Mouse (Mus musculus): Measurements from ENCODE around the gene Phactr4. TPM values are rescaled to one million over a fixed set of nuclear protein-coding genes. Genes with fewer than 3 reads are reported as not detected.
A peak's percentile ranks its signal among the peaks of the same experiment; 100 is the strongest.

Phactr4 gene
- polyA plus RNA-seq, 1 experiment from 2014 or later: 17.5 TPM

- peak; percentile 92 for ATAC-seq
- no peak overlapping the region; the same call in 1 of the 2 replicates for H3K27ac ChIP-seq
- peak overlapping the region; percentile 86 for H3K4me3 ChIP-seq
- WGBS: under 1% methylated on average over 72 of the region's 83 CpGs
- H3K36me3 ChIP-seq (ENCODE audit: poor library complexity, severe bottlenecking): 0 out of 2 replicates have a peak, but pooled peaks cover under 1% of the 10 kb centered on the region
- H3K27me3 ChIP-seq: no peaks in the 10 kb centered on the region
- peak overlapping the region; percentile 96 for H3K4me2 ChIP-seq
- H3K9ac ChIP-seq: peak overlapping the region; percentile 87
- H3K4me1 ChIP-seq: peaks cover 26% of the 10 kb centered on the region
- no peaks in the 10 kb centered on the region for H3K9me3 ChIP-seq (replicated peaks)
Observed at GRCm38 (mm10) chr4:132345135-132345842, 77.0 kb downstream of the Phactr4 start.

- Histone ChIP-seq H3K27ac (no peak overlapping the region), H3K4me2 (peak overlapping the region; percentile 96), H3K4me3 (peak overlapping the region; percentile 86), H3K36me3 (ENCODE audit: poor library complexity, severe bottlenecking) (peaks cover 8% of the 10 kb centered on the region), H3K4me1 (peaks cover 26% of the 10 kb centered on the region), H3K27me3 (no peaks in the 10 kb centered on the region), H3K9me3 (replicated peaks) (no peaks in the 10 kb centered on the region), H3K9ac (peak overlapping the region; percentile 87)
- WGBS: 6% methylated on average over 13 of the region's 13 CpGs
- peak; percentile 33; the same call in 1 of the 2 replicates for ATAC-seq
Observed at GRCm38 (mm10) chr4:132344403-132345134, 77.7 kb downstream of the Phactr4 start.

GRCm38 (mm10) chr4:132341451-132341850, 80.8 kb downstream of the Phactr4 start:
- ATAC-seq: no peak
- no peaks in the 10 kb centered on the region for H3K27me3 ChIP-seq
- no peaks in the 10 kb centered on the region for H3K9me3 ChIP-seq (replicated peaks)
- peaks cover 26% of the 10 kb centered on the region for H3K4me1 ChIP-seq
- no peak overlapping the region for H3K4me3 ChIP-seq
- no peak overlapping the region for H3K27ac ChIP-seq
- WGBS: 90% methylated on average over 3 of the region's 3 CpGs
- peaks cover 38% of the 10 kb centered on the region for H3K36me3 ChIP-seq (ENCODE audit: poor library complexity, severe bottlenecking)
- H3K4me2 ChIP-seq: no peak overlapping the region
- H3K9ac ChIP-seq: no peak overlapping the region

GRCm38 (mm10) chr4:132338943-132339342, 83.3 kb downstream of the Phactr4 start:
- Histone ChIP-seq H3K27me3 (no peaks in the 10 kb centered on the region), H3K9ac (no peak overlapping the region), H3K4me1 (peaks cover 15% of the 10 kb centered on the region), H3K4me3 (no peak overlapping the region), H3K4me2 (no peak overlapping the region), H3K36me3 (ENCODE audit: poor library complexity, severe bottlenecking) (peaks cover 62% of the 10 kb centered on the region), H3K27ac (no peak overlapping the region), H3K9me3 (replicated peaks) (no peaks in the 10 kb centered on the region)
- WGBS: 92% methylated on average over 13 of the region's 13 CpGs
- ATAC-seq: no peak

- no peaks in the 10 kb centered on the region for H3K27me3 ChIP-seq
- H3K27ac ChIP-seq: no peak overlapping the region
- no peak overlapping the region for H3K9ac ChIP-seq
- no peak for ATAC-seq
- H3K4me1 ChIP-seq: peaks cover 17% of the 10 kb centered on the region
- H3K9me3 ChIP-seq (replicated peaks): no peaks in the 10 kb centered on the region
- 93% methylated on average over 6 of the region's 6 CpGs for WGBS
- no peak overlapping the region for H3K4me2 ChIP-seq
- H3K36me3 ChIP-seq (ENCODE audit: poor library complexity, severe bottlenecking): peaks cover 59% of the 10 kb centered on the region
- H3K4me3 ChIP-seq: no peak overlapping the region
Observed at GRCm38 (mm10) chr4:132332880-132333279, 89.4 kb downstream of the Phactr4 start.

GRCm38 (mm10) chr4:132331960-132332359, 90.3 kb downstream of the Phactr4 start:
- Histone ChIP-seq H3K36me3 (ENCODE audit: poor library complexity, severe bottlenecking) (peaks cover 50% of the 10 kb centered on the region), H3K27me3 (no peaks in the 10 kb centered on the region), H3K27ac (no peak overlapping the region), H3K9ac (no peak overlapping the region), H3K4me1 (peaks cover 17% of the 10 kb centered on the region), H3K4me2 (no peak overlapping the region), H3K4me3 (no peak overlapping the region), H3K9me3 (replicated peaks) (no peaks in the 10 kb centered on the region)
- WGBS: 83% methylated on average over 3 of the region's 3 CpGs
- ATAC-seq: no peak

- H3K27ac ChIP-seq: no peak overlapping the region
- no peaks in the 10 kb centered on the region for H3K27me3 ChIP-seq
- peaks cover 42% of the 10 kb centered on the region for H3K36me3 ChIP-seq (ENCODE audit: poor library complexity, severe bottlenecking)
- peak overlapping the region; percentile 86 for H3K4me2 ChIP-seq
- peaks cover 17% of the 10 kb centered on the region for H3K4me1 ChIP-seq
- H3K9ac ChIP-seq: peak overlapping the region; percentile 88
- H3K9me3 ChIP-seq (replicated peaks): no peaks in the 10 kb centered on the region
- no peak for ATAC-seq
- 6% methylated on average over 10 of the region's 10 CpGs for WGBS
- peak overlapping the region; percentile 83 for H3K4me3 ChIP-seq
Observed at GRCm38 (mm10) chr4:132329835-132330354, 92.4 kb downstream of the Phactr4 start.

- Histone ChIP-seq H3K27me3 (no peaks in the 10 kb centered on the region), H3K9me3 (replicated peaks) (no peaks in the 10 kb centered on the region), H3K4me3 (peak within 1 kb of the TSS; percentile 83), H3K9ac (peak within 1 kb of the TSS; percentile 88), H3K4me2 (peak within 1 kb of the TSS; percentile 86), H3K27ac (peak within 1 kb of the TSS; percentile 79), H3K36me3 (ENCODE audit: poor library complexity, severe bottlenecking) (peaks cover 42% of the 10 kb centered on the region), H3K4me1 (peaks cover 17% of the 10 kb centered on the region)
- ATAC-seq: peak; percentile 98
- WGBS: under 1% methylated on average over 52 of the region's 52 CpGs
Observed at GRCm38 (mm10) chr4:132329115-132329834, 93.0 kb downstream of the Phactr4 start, which contains the start of gene Trnau1ap. Trnau1ap (minus strand) TSS chr4:132329538.

GRCm38 (mm10) chr4:132328391-132328982, 93.8 kb downstream of the Phactr4 start:
- no peak for ATAC-seq
- Histone ChIP-seq H3K36me3 (ENCODE audit: poor library complexity, severe bottlenecking) (peaks cover 42% of the 10 kb centered on the region), H3K4me3 (peak overlapping the region; percentile 83), H3K9ac (peak overlapping the region; percentile 88), H3K27ac (peak overlapping the region; percentile 79; the same call in 1 of the 2 replicates), H3K27me3 (no peaks in the 10 kb centered on the region), H3K4me2 (peak overlapping the region; percentile 86), H3K9me3 (replicated peaks) (no peaks in the 10 kb centered on the region), H3K4me1 (peaks cover 17% of the 10 kb centered on the region)
- WGBS: 45% methylated on average over 14 of the region's 14 CpGs

- Histone ChIP-seq H3K27ac (no peak overlapping the region), H3K9ac (no peak overlapping the region), H3K4me1 (peaks cover 17% of the 10 kb centered on the region), H3K4me3 (no peak overlapping the region), H3K36me3 (ENCODE audit: poor library complexity, severe bottlenecking) (peaks cover 40% of the 10 kb centered on the region), H3K9me3 (replicated peaks) (no peaks in the 10 kb centered on the region), H3K4me2 (no peak overlapping the region), H3K27me3 (no peaks in the 10 kb centered on the region)
- ATAC-seq: no peak
- WGBS: 79% methylated on average over 5 of the region's 5 CpGs
Observed at GRCm38 (mm10) chr4:132326481-132326880, 95.8 kb downstream of the Phactr4 start.

- Histone ChIP-seq H3K4me3 (no peak overlapping the region), H3K27ac (no peak overlapping the region), H3K9me3 (replicated peaks) (no peaks in the 10 kb centered on the region), H3K4me2 (no peak overlapping the region), H3K4me1 (0 out of 2 replicates have a peak, but pooled peaks cover under 1% of the 10 kb centered on the region), H3K27me3 (no peaks in the 10 kb centered on the region), H3K9ac (no peak overlapping the region), H3K36me3 (ENCODE audit: poor library complexity, severe bottlenecking) (peaks cover 89% of the 10 kb centered on the region)
- no peak for ATAC-seq
- WGBS: 85% methylated on average over 8 of the region's 8 CpGs
Observed at GRCm38 (mm10) chr4:132315711-132316110, 106.6 kb downstream of the Phactr4 start.

Data from forebrain, embryonic 13.5 days (tissue).